Mouse (Mus musculus) retina, postnatal 7 days (tissue): ENCODE data around the gene Zc3hav1l.

Source experiments
- DNase-seq: peaks from one replicate; pipeline ENCODE4 v3.0.0-alpha.2; 2012; ENCODE audit warnings: low read depth, low spot score

The Zc3hav1l gene

DNA sequence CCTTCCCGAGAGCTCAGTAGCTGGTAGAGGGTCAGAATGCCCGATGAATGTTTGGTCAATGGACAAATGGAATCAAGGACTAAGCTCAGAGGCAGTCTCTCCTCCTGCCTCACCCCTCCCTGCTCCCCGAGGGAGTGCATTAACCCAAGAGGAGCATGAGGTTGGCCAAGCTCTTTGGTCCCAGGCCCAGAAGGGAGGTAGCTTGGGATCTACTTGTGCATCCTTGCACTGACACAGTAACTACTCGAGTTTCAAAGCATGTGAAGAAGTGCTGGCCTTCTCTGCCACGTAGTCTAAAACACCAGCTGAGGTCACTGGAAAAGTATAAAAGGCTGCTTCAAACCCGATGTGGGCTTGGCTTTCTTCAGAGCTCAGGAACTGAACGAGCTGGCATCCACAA, 34.6 kb downstream of the Zc3hav1l start:
- no peak for DNase-seq

DNA sequence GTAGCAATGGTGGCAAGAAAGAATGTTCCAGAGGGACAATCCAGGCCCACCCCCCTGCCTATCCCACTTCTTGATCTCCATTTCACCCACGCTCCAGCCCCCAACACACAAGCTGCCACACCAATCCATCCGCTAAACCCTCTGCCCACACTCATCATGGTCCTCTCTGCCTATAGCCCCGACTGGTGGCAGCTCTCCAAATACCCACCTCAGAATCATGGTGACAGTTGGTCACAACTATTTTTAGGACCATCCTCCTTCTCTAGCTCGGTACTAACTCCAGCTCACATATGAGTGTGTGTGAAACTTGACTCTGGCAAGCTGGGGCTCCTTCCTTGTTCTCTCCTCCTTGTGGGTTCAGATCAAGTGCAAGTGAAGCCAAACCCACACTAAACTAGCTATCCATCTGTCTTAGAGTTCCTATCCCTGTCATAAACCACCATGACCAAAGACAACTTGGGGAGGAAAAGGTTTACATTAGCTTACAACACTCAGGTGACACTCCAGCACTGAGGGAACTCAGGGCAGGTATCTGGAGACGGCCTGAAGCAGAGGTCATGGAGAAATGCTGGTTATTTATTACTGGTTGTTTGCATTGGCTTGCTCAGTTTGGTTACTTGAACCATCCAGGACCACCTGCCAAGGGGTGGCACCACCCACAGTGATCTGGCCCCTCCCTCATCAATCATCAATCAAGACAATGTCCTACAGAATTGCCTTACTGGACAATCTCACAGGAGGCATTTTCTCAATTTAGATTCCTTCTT, 35.5 kb downstream of the Zc3hav1l start:
- DNase-seq: no peak

DNA sequence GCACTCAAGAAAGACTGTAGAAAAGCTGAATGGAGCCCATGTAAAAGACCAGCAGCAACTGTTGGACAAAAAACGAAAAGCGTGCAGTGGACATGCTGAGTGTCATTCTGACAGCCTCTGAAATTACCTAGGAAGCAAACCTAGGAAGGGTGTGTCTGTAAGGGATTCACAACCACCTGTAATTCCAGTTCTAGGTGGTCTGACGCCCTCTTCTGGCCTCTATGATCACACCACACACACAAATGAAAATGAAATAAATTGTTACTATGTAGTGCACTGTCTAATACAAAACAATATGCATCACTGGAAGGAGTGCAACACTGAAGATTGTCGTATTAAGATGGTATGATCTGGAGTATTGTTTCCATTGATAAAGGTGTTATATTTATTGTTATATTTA, 37.2 kb downstream of the Zc3hav1l start:
- no peak for DNase-seq

DNA sequence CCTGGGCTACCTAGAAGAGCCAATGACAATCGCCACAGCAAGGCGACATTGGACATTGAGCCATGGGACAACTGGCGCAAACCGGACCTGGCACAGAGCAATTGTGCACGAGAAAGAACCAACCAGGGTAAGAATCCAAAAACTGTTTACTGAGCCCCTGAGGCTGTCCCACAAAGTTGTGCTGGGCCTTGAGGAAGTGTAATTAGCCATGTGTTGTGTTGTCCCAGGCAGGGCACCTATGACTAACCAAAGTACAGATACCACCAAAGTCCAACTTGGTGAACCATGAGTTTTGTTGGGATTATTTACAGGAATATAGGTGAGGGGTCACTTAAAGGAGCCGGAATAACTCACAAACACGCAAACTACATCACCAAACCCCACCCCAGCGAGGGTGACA, 41.6 kb downstream of the Zc3hav1l start:
- DNase-seq: no peak

DNA sequence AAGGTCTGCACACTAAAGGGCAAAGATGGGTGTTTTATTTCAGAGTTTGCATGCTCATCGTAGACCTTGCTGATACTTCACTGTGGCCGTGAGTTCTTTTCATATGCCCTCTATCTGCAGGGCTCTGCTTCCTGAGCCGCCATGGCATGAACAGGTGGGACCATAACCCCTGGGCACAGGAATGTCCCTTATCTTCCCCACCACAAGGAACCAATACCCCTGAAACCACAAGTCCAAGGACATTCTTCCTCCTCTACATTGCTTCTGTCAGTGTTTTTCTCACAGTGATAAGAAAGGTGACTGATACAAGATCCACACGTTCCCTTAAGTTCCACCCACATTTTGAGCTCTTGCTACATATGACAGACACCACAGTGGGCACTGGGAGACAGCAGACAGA, 42.3 kb downstream of the Zc3hav1l start:
- no peak for DNase-seq

DNA sequence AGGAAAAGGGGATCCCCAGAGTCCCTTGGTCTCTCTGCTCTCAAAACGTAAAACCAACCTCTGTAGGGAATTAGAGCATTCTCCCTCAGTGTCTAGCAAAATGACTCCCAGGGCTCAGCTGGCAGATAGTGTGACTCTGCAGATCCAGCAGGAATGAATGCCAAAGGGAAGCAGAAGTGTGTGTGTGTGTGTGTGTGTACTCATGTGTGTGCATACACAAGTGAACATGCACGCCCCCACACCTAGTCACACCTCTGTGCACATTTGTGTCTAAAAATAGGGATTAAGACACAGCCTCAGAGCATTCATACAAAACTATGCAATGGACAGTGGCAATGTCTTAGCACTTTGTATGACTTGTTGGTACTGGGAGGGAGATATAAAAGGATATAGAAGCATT, 43.3 kb downstream of the Zc3hav1l start:
- DNase-seq: no peak

DNA sequence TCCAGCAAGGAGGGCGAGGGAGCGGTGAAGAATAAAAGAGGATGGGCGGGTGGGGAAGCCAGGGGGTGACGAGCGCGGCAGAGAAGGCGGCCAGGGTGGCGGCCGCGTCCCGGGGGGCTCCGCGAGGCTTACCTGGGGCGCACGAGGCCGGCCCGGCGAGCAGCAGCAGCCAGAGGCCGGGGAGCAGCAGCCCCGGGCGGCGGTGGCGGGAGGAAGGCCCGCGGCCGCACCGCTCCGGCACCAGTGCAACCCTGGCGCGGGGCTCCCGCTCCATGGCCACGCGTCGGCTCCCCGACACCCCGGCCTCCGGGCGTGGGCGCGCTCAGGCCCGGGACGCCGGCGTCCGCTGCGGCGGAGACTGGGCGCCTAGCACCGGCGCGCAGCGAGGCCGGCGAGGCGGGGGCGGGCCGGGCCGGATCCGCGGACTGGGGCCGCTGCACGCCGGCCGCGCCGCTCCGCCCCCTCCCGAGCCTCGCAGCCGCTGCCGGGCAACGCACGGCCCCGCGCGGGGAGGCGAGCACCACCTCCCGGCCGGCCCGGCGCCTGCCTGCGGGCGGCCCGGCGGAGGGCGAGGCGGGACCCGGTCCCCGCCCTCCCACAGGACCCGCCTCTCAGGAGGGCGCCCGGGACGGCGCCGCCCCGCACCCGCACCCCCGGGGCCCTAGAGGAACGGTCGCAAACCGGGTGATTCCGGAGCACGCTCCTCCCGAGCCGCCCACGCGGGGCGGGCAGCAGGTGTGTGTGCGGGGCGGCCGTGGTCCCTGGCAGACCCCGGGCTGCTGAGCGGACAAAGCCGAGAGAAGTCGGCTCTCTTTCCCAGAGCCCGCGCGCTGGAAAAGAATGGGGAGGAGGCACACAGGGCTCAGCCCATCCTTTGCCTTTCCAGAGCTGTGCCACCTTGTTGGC, 45.1 kb downstream of the Zc3hav1l start, which contains the start of gene D630045J12Rik:
Gene D630045J12Rik, minus strand, starts transcription at position 274 of the 906 bp plus-strand sequence.
- DNase-seq: peak; percentile 70

DNA sequence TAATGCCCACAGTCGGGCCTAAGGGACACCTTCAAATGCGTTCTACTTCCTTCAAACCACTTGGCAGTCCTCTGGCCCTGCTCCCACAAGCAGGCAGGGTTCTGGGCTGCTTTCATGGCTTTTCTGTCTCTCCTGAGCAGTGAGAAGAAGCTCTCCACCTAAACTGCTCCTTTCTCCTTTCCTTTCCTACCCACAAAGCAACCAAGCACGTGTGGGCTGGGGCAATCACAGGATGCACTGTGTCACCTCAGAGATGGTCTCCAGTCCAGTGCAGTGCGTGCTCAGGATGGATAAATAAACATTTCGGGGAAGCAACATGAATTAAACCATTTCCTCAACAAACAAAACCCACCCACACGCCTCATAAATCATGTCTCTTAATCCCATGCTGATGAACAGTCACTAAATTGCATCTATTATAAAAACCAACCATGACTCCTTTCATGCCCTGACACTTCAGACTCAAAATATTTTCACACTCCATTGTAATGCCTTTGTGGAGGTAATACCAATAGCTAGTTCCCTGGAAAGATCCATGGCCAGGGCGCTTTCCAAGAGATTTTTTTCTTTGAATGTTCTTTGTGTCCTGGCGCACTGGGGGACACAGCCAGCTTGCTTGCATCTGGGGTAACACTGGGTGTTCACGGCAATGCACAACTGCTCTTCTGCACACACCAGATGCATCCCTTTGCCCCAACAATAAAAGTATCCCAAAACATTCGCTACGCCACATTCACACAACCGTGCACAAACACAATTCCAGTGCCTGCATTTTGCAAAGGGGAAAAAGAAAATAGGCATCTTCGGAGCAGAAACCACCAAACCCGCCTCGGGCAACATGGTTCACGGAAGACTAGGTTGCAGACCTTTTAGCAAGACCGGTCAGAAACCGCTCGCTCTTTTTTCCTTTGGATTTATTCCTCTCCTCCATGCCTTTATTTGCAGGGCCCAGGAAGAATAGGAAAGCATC, 46.0 kb downstream of the Zc3hav1l start:
- no peak for DNase-seq

DNA sequence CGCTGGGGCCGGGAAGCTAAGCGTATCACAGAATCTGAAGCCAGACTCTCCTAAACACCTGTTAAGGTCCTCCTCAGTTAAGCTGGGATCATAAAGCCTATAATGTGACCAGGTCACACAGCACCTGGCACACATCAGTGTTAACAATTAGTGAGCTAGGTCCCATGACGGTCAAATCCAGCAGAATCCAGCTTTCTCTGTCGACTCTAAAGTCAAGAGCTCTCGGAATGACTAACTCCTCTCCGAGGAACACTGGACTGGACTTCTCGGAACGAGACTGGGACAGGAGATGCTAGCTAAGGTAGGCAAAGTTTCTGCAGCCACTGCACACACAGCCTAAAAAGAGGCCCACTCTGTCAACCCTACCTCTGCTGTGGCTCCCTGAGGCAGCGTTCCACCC, 46.9 kb downstream of the Zc3hav1l start:
- DNase-seq: no peak

DNA sequence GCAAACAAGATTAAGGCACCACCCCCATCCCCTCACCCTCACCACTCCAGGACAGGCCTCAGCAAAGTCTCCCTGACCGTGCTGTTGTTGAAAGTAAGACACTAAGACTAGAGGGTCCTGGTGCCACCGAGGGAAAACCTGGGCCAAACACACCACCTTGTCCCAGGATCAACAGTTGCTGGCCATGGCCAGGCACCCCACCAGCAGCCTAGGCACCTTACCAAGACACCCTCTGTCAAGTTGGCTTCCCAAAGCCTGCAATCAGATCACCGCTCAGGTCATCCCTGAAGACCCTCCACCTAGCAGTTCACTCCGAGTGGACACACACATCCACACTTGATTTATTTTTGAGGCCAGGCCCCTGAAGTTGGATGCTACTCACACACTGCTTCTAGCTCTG, 47.6 kb downstream of the Zc3hav1l start:
- DNase-seq: no peak

DNA sequence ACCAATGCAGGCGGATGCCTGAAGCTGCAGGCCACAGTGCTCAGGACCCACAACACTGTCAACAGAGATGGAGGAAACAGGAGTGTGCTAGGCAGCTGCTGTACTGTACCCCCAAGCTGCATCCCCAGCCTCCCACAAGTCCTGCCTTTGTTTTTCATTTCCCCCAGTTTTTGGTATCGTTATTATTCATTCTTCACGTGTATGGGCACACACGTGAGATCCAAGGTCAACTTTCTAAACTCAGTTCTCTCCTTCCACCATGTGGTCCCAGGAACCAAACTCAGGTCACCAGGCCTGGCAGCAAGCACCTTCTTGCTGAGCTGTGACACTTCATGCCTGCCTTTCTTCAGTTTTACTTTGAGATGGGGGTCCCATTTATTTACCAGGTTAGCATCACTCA, 51.7 kb downstream of the Zc3hav1l start:
- no peak for DNase-seq

DNA sequence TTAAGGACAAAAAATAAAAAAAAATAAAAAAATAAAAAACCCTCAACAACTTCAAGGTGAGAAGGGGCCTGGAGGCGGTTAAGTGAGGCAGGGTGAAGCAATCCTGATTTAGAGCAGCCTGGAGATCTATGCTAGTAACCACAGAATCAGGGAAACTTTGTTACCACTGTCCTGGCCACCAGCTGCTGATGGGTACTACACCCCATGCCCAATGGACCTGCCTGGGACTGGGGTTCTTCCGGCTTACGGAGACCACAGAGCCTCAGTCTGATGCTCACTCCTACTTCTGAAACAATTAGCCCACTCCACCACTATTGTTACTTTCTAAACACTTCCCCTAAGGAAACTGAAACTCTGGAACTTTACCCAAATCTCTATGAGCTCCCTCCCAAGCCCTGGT, 54.3 kb downstream of the Zc3hav1l start:
- no peak for DNase-seq

DNA sequence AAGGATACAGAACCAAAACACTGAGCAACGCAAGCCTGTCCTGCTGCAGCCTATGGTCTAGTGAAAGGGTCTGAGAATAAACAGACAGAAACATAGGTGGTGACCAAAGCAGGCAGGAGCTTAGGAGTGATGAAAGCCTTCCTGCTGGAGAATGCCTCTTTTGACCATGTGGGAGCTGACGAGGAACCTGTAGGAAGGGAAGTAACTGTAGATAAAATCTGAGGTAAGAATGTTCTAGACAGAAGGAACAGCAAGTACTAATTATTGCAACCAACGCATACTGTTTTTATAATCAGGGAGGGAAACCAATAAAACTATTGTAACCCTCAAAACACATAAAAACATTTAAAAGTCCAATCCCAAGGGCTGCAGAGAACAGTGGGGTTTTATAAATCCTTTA, 54.9 kb downstream of the Zc3hav1l start:
- DNase-seq: no peak

DNA sequence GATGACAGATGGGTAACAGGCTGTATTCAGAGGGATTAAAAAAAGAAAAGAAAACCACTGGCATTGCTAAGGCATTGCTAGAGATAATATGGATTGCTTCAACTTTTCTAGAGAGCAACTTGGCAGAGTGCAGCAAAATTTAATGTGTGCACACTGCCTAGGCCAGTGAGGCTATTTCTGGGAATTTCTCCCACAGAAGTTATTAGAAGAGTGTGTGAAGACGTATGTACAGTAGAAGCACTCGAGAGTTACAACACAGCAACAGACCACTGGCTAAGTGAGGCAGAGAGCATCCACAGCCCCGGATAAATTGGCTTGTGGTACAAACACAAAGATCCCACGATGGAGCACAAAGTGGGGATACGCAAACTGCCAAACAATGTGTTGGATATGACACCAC, 56.2 kb downstream of the Zc3hav1l start:
- no peak for DNase-seq

DNA sequence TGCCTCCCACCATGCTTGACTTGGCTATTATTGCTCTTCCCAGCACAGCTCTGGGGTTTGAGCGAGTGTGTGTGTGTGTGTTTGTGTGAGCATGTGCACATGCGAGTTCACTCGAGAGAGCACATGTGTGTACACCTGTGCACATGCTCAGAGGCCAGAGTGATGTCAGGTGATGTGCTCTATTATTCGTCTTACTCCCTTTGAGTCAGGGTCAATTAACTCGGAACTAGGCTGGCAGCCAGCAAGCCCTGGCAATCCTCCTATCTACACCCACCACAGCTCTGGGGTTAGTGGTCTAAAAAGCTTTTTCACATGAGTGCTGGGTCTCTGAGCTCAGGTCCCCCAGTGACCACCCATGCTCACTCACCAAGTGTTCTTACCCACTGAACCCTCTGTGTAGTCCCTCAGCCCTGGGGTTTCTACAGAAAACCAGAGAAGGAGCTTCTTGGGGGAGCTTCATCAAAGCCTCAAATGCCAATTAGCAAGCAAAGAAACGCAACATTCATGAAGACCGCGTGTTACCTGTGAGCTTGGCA, 56.7 kb downstream of the Zc3hav1l start:
- DNase-seq: no peak

DNA sequence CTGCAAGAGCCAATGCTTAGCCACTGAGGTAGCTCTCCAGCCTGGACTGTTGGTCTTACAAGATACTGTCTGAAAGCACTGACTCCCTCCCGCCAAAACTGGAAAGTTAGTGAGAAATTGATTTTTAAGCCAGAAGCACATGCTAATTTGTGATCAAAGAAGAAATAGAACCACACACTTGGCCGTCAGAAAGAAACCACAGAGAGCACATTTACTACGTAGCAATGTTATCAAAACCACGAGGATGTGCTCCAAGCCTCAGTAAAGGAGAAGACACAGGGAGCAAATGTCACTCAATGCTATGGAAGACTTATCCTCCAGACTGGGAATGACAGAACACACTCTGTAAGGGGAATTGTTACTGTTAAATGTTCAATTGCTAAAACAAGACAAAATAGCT, 57.6 kb downstream of the Zc3hav1l start:
- no peak for DNase-seq

DNA sequence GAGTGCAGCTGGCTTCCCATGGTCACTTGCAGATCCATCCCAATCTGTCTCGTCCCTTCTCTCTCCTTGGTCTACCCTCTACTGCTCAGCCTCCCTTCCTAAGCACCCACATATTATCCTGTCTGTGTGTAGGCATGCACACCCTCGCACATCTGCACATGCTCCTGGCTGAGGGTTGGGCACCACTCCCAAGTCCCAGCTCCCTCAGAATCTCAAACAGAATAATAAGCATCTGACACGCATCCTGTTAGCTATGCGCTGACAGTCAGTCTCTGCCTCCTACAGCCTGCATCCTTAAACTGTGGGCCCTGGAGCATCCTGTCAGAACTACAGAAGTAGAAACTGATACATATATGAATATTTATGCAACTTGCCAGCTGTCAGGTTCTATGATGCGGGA, 58.4 kb downstream of the Zc3hav1l start:
- DNase-seq: no peak

DNA sequence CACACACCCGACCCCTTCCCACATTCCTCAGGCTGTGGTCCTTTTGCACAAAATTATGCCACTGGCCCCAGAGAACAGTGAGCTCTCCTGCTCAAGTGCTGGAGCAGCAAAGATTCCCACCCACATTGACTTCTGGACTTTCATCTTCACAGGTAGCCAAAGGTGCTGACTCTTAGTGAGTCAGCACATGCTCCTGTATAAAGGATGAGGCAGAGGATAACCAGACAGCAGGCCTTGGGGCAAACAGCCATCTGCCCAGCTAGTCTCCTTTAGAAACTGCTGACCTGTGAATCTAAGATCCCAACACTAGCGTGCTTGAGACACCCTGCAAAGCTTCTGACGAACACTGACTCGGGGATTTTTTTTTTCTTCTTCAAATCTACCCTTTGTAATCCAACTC, 60.7 kb downstream of the Zc3hav1l start:
- DNase-seq: no peak
